Mouse (Mus musculus): ENCODE data around the gene Lrrc75a. TPM values are rescaled to one million over a fixed set of nuclear protein-coding genes. Genes with fewer than 3 reads are reported as not detected.

Lrrc75a gene
- polyA plus RNA-seq, 1 experiment = not detected

DNA sequence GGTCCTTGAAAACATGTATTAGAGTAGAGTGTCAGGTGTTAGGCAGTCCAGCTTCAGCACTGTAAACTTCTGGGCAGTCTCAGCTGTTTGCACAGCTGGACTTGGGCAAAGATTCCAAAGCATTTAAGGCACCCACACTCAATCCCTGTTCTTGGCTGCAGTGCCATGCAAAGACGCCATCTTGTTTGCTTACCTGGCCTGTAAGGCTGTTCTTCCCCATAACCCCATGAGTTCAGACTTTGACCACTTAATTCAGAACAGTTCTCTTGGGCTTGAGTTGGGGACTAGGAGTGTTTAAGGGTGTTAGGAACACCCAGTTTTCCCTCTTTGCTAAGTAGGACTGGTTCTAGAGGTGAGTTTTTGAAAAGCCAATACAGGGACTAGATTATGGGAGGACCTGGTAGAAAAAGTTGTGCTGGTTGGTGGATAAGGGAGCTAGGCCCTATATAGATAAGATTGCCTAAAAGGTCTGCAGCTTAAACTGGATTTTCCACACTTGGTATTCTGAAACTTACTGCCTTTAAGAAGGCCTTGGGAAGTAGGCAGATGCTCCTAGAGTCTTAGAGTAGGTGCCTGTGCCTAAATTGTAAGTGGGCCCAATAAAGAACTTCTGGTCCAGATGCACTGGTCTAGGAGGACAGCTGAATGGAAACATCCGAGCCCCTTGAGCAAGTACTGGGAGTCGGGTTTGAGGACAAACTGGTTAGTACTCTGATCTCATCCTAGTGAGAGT, 43.3 kb downstream of the Lrrc75a start:
- 17% methylated on average over 3 of the region's 3 CpGs for WGBS
- TF ChIP-seq CTCF (IDR thresholded peaks at IDR 0.05; ENCODE audit: insufficient read depth, low read depth, low read length) = no peak
- TF ChIP-seq POLR2A (IDR thresholded peaks at IDR 0.05; ENCODE audit: insufficient read depth, low read depth, low read length) = no peak
- Histone ChIP-seq H3K27ac (ENCODE audit: insufficient read depth, low read depth, low read length) (no peak overlapping the region), H3K4me1 (ENCODE audit: control insufficient read depth, insufficient read depth, low read length) (peaks cover 17% of the 10 kb centered on the region), H3K4me3 (ENCODE audit: insufficient read depth, low read depth, low read length) (no peak overlapping the region)

DNA sequence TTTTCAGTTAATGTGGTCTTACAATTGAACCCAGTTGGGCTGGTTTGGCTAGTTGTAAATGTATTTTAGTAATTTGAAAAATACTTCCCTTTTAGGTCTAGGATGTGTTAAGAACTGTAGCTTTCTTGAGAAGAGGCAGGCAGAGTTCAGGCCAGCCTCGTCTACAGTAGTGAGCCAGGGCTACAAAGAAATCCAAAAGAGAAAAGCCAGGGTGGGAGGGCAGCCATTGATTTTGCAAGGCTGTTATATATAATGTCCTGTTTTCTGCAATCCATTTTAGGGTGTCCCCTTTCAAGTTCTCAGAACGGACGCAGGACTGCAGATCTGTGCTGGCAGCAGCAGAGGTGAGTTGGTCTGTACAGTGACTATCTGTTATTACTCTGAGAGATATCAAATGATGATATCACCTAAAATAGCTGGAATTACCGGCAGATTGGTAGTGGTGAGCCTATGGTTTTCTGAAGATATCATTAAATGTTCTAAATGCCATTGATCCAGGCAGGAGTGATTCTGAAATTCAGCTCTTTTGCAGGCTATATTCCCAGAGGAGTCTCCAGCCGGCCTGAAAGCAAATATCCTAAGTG, 44.1 kb downstream of the Lrrc75a start:
- Histone ChIP-seq H3K27ac (ENCODE audit: insufficient read depth, low read depth, low read length) (no peak overlapping the region), H3K4me3 (ENCODE audit: insufficient read depth, low read depth, low read length) (0 out of 2 replicates have a peak overlapping the region, but pooled peaks have one; percentile 1), H3K4me1 (ENCODE audit: control insufficient read depth, insufficient read depth, low read length) (peaks cover 17% of the 10 kb centered on the region)
- TF ChIP-seq CTCF (IDR thresholded peaks at IDR 0.05; ENCODE audit: insufficient read depth, low read depth, low read length) (no peak), POLR2A (IDR thresholded peaks at IDR 0.05; ENCODE audit: insufficient read depth, low read depth, low read length) (no peak)
- 18% methylated on average over 5 of the region's 5 CpGs for WGBS

DNA sequence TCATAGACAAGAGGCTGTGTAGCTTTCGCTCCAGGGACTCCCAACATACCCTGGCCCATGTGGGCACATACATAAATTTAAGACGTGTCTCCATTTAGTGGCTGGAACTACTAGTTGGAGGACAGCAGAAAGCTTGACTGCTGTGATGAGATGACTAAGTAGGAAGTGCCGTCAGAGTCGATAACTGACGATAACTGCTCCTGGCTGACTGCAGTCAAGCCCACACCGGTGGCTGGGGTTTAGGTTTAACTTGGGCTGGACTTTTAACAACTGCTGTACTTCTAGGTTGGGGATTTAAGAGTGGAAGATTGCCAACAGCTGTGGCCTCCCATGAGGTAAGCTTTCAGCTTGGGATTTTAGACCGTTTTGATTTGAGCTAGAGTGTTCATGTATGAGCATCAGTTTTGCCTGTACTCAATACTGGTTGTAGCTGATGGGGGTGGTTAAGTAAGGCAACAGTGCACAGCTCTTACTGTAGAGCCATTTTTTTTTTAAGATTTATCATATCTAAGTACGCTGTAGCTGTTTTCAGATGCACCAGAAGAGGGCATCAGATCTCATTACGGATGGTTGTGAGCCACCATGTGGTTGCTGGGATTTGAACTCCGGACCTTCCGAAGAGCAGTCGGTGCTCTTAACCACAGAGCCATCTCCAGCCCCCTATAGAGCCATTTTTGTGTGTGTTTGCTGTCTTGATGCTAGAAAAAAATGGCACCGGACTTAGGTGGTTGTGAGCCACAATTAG, 44.8 kb downstream of the Lrrc75a start:
- Histone ChIP-seq H3K4me3 (ENCODE audit: insufficient read depth, low read depth, low read length) (peak overlapping the region; percentile 89), H3K4me1 (ENCODE audit: control insufficient read depth, insufficient read depth, low read length) (peaks cover 17% of the 10 kb centered on the region), H3K27ac (ENCODE audit: insufficient read depth, low read depth, low read length) (peak overlapping the region; percentile 96)
- 1% methylated on average over 13 of the region's 13 CpGs for WGBS
- TF ChIP-seq POLR2A (IDR thresholded peaks at IDR 0.05; ENCODE audit: insufficient read depth, low read depth, low read length) (no peak), CTCF (IDR thresholded peaks at IDR 0.05; ENCODE audit: insufficient read depth, low read depth, low read length) (no peak)

DNA sequence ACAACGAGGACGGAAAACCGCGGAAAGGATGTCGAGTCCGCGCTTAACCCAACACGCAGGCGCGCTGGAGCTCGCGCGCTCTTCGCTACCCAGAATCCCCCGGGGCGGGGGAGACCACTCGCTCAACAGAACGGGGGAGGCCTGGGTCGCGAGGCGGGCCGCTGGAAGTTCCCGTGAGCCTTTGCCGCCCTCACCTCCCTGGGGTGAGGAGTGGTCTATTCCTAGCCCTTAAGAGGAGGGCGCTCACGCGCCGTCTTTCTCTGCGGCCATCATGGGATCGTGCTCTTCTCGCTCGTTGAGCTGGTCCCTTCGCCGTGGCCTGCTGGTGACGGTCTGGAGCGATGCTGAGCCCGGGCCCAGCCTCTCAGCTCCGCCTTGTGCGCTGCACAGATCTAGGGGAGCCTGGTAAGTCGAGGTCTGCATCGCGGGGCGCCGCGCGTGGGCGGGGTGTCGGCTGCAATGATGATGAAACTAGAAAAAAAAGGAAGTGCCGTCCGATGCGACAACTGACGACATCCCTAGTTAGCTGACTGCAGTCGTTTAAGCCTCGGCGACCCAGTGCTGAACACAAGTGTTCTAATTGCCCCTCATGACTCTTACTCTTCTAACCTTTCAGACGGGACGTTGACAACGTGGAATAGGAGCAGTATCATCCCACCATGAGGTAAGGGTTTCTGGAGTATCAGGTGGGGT, 45.6 kb downstream of the Lrrc75a start:
- H3K27ac ChIP-seq (ENCODE audit: insufficient read depth, low read depth, low read length) = peak overlapping the region; percentile 96
- under 1% methylated on average over 58 of the region's 58 CpGs for WGBS
- peak; percentile 100 for TF ChIP-seq POLR2A (IDR thresholded peaks at IDR 0.05; ENCODE audit: insufficient read depth, low read depth, low read length)
- no peak for TF ChIP-seq CTCF (IDR thresholded peaks at IDR 0.05; ENCODE audit: insufficient read depth, low read depth, low read length)
- H3K4me3 ChIP-seq (ENCODE audit: insufficient read depth, low read depth, low read length) = peak overlapping the region; percentile 89
- H3K4me1 ChIP-seq (ENCODE audit: control insufficient read depth, insufficient read depth, low read length) = peaks cover 17% of the 10 kb centered on the region

DNA sequence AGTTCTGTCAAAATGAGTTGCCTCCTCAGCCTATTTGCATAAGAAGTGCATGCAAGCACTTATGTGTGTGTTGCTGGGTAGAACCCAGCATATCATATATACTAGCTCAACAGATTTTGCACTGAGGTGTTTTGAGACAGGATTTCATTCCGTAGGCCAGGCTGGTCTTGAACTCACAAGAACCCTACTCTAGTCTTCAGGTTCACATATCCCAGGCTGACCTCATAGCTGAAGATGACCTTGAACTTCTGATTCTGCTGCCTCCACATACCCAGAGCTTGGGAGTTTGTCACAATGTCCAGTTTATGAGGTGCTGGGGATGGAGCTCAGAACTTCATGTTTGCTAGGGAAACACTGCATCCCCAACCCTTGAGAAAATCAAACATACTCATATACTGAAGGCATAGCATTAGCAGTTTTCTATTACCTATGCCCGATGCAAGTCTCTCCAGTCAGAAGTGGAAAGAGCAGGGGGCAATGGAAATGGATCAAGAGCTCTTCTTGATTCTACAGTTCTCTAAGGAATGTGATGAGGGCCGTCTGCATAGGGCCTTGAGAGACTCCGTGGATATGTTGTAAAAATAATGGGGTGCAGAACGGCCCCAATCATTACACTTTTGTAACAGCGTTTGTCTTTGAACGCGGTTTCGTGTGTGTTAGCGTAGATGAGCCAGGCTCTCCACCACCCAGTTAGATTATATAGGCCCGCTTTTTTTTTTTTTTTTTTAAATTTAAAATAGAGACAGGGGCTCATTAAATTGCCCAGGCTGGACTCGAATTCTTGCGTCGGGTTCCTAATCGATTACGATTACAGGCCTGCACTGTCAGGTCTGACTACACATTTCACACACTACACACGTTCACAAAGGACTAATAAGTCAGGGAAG, 46.3 kb downstream of the Lrrc75a start:
- H3K27ac ChIP-seq (ENCODE audit: insufficient read depth, low read depth, low read length) = peak overlapping the region; percentile 70
- TF ChIP-seq CTCF (IDR thresholded peaks at IDR 0.05; ENCODE audit: insufficient read depth, low read depth, low read length) (no peak), POLR2A (IDR thresholded peaks at IDR 0.05; ENCODE audit: insufficient read depth, low read depth, low read length) (no peak)
- 11% methylated on average over 17 of the region's 17 CpGs for WGBS
- H3K4me3 ChIP-seq (ENCODE audit: insufficient read depth, low read depth, low read length) = peak overlapping the region; percentile 89
- peaks cover 14% of the 10 kb centered on the region for H3K4me1 ChIP-seq (ENCODE audit: control insufficient read depth, insufficient read depth, low read length)

DNA sequence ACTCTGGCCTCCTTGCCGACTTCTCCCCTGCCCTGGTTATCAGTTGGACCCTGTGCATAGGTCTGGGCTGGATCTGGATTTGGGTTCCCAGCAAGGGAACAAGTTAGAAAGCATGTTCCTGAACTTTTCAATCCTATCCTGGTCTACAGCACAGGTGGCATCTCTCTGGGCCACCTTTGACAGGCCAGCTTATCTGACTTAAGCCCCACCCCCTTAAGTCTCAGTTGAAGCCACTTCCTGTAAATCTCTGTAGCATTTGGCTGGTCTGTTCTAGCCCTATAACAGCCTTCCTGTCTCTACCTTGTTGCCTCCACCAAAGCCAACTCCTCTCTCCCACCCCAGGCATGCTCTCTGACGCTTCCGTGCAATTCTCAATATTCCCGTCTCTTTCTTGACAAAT, 49.8 kb downstream of the Lrrc75a start:
- 93% methylated on average over 4 of the region's 4 CpGs for WGBS
- H3K4me1 ChIP-seq (ENCODE audit: control insufficient read depth, insufficient read depth, low read length) = no peaks in the 10 kb centered on the region
- TF ChIP-seq CTCF (IDR thresholded peaks at IDR 0.05; ENCODE audit: insufficient read depth, low read depth, low read length) (no peak), POLR2A (IDR thresholded peaks at IDR 0.05; ENCODE audit: insufficient read depth, low read depth, low read length) (no peak)
- no peak overlapping the region for H3K27ac ChIP-seq (ENCODE audit: insufficient read depth, low read depth, low read length)
- H3K4me3 ChIP-seq (ENCODE audit: insufficient read depth, low read depth, low read length) = no peak overlapping the region

DNA sequence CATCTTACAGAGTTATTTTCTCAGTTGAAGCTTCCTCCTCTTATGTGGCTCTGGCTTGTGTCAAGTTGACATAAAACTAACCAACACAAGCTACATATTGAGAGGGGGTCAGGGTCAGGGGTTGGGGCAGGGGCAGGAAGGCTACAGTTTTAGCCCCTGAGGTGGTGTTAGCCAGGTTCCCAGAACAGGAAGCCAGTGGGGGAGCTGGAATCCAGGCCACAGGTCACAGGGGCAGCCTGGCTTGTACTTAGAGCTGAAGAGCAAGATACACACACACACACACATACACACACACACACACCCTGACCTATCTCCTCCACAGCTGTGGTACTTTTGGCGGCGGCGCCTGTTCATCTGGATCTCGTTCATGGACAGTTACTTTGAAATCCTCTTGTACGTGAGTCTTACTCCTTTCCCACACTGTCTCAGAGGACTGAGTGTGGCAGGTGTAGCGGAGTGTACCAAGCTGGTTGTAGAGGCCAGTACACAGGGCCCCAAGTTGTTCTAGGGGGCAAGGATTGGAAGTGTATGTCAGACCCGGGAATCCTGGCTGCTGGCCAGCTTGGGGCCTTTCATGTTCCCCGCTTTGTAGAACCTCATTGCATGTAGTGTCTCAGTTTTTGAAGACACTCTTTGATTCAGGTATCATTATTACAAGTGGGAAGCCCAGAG, 56.3 kb downstream of the Lrrc75a start:
- Histone ChIP-seq H3K4me3 (ENCODE audit: insufficient read depth, low read depth, low read length) (no peak overlapping the region), H3K27ac (ENCODE audit: insufficient read depth, low read depth, low read length) (no peak overlapping the region), H3K4me1 (ENCODE audit: control insufficient read depth, insufficient read depth, low read length) (no peaks in the 10 kb centered on the region)
- 76% methylated on average over 8 of the region's 8 CpGs for WGBS
- TF ChIP-seq POLR2A (IDR thresholded peaks at IDR 0.05; ENCODE audit: insufficient read depth, low read depth, low read length) = no peak

- H3K27ac ChIP-seq (ENCODE audit: insufficient read depth, low read depth, low read length) = no peak overlapping the region
- WGBS = 90% methylated on average over 2 of the region's 2 CpGs
- no peak overlapping the region for H3K4me3 ChIP-seq (ENCODE audit: insufficient read depth, low read depth, low read length)
- no peaks in the 10 kb centered on the region for H3K4me1 ChIP-seq (ENCODE audit: control insufficient read depth, insufficient read depth, low read length)
- TF ChIP-seq POLR2A (IDR thresholded peaks at IDR 0.05; ENCODE audit: insufficient read depth, low read depth, low read length) (no peak), CTCF (IDR thresholded peaks at IDR 0.05; ENCODE audit: insufficient read depth, low read depth, low read length) (no peak)
These were observed 57.3 kb downstream of the Lrrc75a start for GRCm38 (mm10) chr11:62591026-62591425.
